Mouse (Mus musculus) frontal cortex, postnatal 36 days (tissue): ENCODE data around the gene Arrb2.
A peak's percentile ranks its signal among the peaks of the same experiment; 100 is the strongest.
"Not testable (repeated sequence)": the region's sequence is repeated elsewhere in the genome, so short reads cannot be mapped to it uniquely, and the experiment has no call there.

Experiments used
- DNase-seq, 2 experiments: peaks; one replicate each; pipeline ENCODE4 v3.0.0; 2022; ENCODE audit warnings: low spot score in 2 of 2

The Arrb2 gene

GRCm38 (mm10) chr11:70444667-70445066, 12.2 kb downstream of the Arrb2 start:
- DNase-seq = no peak

- DNase-seq = no peak
Observed at GRCm38 (mm10) chr11:70446756-70447155, 14.3 kb downstream of the Arrb2 start.

- no peak for DNase-seq
Observed at GRCm38 (mm10) chr11:70447373-70447772, 14.9 kb downstream of the Arrb2 start.

- no peak for DNase-seq
Observed at GRCm38 (mm10) chr11:70450926-70451325, 18.5 kb downstream of the Arrb2 start.

- DNase-seq = peak; percentile 95 to 96
Observed at GRCm38 (mm10) chr11:70451797-70452498, 19.5 kb downstream of the Arrb2 start, which contains the start of gene Med11. Gene Med11 (plus strand): TSS chr11:70451919.

- DNase-seq = no peak
Observed at GRCm38 (mm10) chr11:70453261-70454044, 21.0 kb downstream of the Arrb2 start.

GRCm38 (mm10) chr11:70458688-70459600, 26.5 kb downstream of the Arrb2 start, which contains the start of gene Zmynd15:
Gene Zmynd15 (plus strand): TSS chr11:70459433.
- no peak for DNase-seq

- no peak for DNase-seq
Observed at GRCm38 (mm10) chr11:70459601-70460101, 27.2 kb downstream of the Arrb2 start, which contains the start of gene Cxcl16. Gene Cxcl16 (minus strand): TSS chr11:70459984.

- DNase-seq = no peak
Observed at GRCm38 (mm10) chr11:70463970-70464369, 31.5 kb downstream of the Arrb2 start.

GRCm38 (mm10) chr11:70465211-70465610, 32.8 kb downstream of the Arrb2 start:
- DNase-seq = no peak

GRCm38 (mm10) chr11:70465824-70466223, 33.4 kb downstream of the Arrb2 start:
- DNase-seq = no peak

- DNase-seq = no peak
Observed at GRCm38 (mm10) chr11:70467902-70468619, 35.6 kb downstream of the Arrb2 start.

GRCm38 (mm10) chr11:70469764-70470163, 37.3 kb downstream of the Arrb2 start:
- no peak for DNase-seq

GRCm38 (mm10) chr11:70472716-70473115, 40.3 kb downstream of the Arrb2 start:
- DNase-seq = no peak

- DNase-seq = not testable (repeated sequence)
Observed at GRCm38 (mm10) chr11:70473291-70473690, 40.9 kb downstream of the Arrb2 start.

GRCm38 (mm10) chr11:70474872-70475534, 42.6 kb downstream of the Arrb2 start:
- DNase-seq = no peak

- no peak for DNase-seq
Observed at GRCm38 (mm10) chr11:70485498-70485897, 53.1 kb downstream of the Arrb2 start.

GRCm38 (mm10) chr11:70487816-70488215, 55.4 kb downstream of the Arrb2 start:
- DNase-seq = no peak

- DNase-seq = peak; percentile 9 to 26
Observed at GRCm38 (mm10) chr11:70489138-70489537, 56.7 kb downstream of the Arrb2 start.

GRCm38 (mm10) chr11:70489684-70490083, 57.2 kb downstream of the Arrb2 start:
- peak in 1 of 2 experiments; percentile 2 for DNase-seq
